Mouse (Mus musculus) heart, postnatal 0 days (tissue): ENCODE results near the gene Macc1. TPM values are rescaled to one million over a fixed set of nuclear protein-coding genes. Genes with fewer than 3 reads are reported as not detected.

ENCODE experiments used
- ATAC-seq: fragments of 200-750 bp; cut with Nextera tagmentation; 2 replicates; pipeline ENCODE4 v1.8.0; 2017; ENCODE audit warnings: low read depth, moderate number of reproducible peaks, moderate library complexity; ENCODE audit not compliant: insufficient read depth
- DNase-seq: peaks from one replicate; pipeline ENCODE4 v3.0.0-alpha.2; 2016; ENCODE audit warnings: low spot score
- H3K27ac ChIP-seq: fragments of 300-500 bp; sonication (generic); 2 replicates; pipeline ENCODE4 v1.5.1; 2014; ENCODE audit warnings: low read depth, mild to moderate bottlenecking
- H3K27me3 ChIP-seq: fragments of 300-500 bp; sonication (generic); 2 replicates; pipeline ENCODE4 v1.6.1; 2014; ENCODE audit warnings: low read length, mixed read lengths; ENCODE audit not compliant: control insufficient read depth, insufficient read depth
- H3K36me3 ChIP-seq: fragments of 300-500 bp; sonication (generic); replicated peaks from 2 replicates; pipeline ENCODE4 v1.6.1; 2014; ENCODE audit warnings: low read length, mixed read lengths; ENCODE audit not compliant: control insufficient read depth, insufficient read depth
- H3K4me1 ChIP-seq: fragments of 300-500 bp; sonication (generic); 2 replicates; pipeline ENCODE4 v1.6.1; 2014; ENCODE audit warnings: antibody characterized with exemption; ENCODE audit not compliant: control insufficient read depth, insufficient read depth
- H3K4me2 ChIP-seq: fragments of 300-500 bp; sonication (generic); 2 replicates; pipeline ENCODE4 v1.6.1; 2014; ENCODE audit warnings: low read depth, mild to moderate bottlenecking, low read length, moderate library complexity
- H3K4me3 ChIP-seq: fragments of 300-500 bp; sonication (generic); 2 replicates; pipeline ENCODE4 v1.5.1; 2014; ENCODE audit warnings: low read depth, low read length
- H3K9ac ChIP-seq: fragments of 300-500 bp; sonication (generic); replicated peaks from 2 replicates; pipeline ENCODE4 v1.6.1; 2014; ENCODE audit warnings: low read depth, low read length, mixed read lengths
- H3K9me3 ChIP-seq: fragments of 300-500 bp; sonication (generic); replicated peaks from 2 replicates; pipeline ENCODE4 v1.6.1; 2016; ENCODE audit warnings: low read length; ENCODE audit not compliant: control insufficient read depth
- CTCF ChIP-seq: IDR thresholded peaks from 2 replicates; pipeline ENCODE4 v1.5.1; 2016; ENCODE audit warnings: antibody characterized with exemption, control low read depth, low read depth
- EP300 ChIP-seq: IDR thresholded peaks from 2 replicates; pipeline ENCODE4 v1.6.1; 2016; ENCODE audit warnings: antibody characterized with exemption, low read depth
- WGBS: fragments of 180-500 bp; shearing (Covaris S2); extraction: QIAGEN DNeasy Blood & Tissue Kit; methylation state at CpG from one replicate; pipeline ENCODE4 v1.1.7; 2014; 5-methylcytosine and 5-hydroxymethylcytosine counted together
- polyA plus RNA-seq: library from polyadenylated mRNA; unstranded; fragments of >200 nt; fragmentation: Nextera tagmentation; extraction: Ambion mirVana; gene quantifications from 2 replicates; pipeline ENCODE4 v1.2.1, GENCODE M21; 2015
- total RNA-seq: library from RNA; depleted of rRNA; stranded (reverse); fragments of >200 nt; gene quantifications from 2 replicates; pipeline ENCODE4 v1.2.3, GENCODE M21; 2014; ENCODE audit warnings: low replicate concordance; rRNA removed

The Macc1 gene
- total and polyA plus RNA-seq, 2 experiments from 2014 or later, result not detected

- WGBS, result 68% methylated on average over 5 of the region's 5 CpGs
- no peak overlapping the region for H3K27ac ChIP-seq
- no peak overlapping the region for H3K4me2 ChIP-seq
- ATAC-seq (no peak), DNase-seq (no peak)
- H3K4me3 ChIP-seq, result no peak overlapping the region
- H3K27me3 ChIP-seq, result no peaks in the 10 kb centered on the region
- H3K36me3 ChIP-seq, result no peaks in the 10 kb centered on the region
- no peak for TF ChIP-seq EP300
- TF ChIP-seq CTCF, result no peak
- no peaks in the 10 kb centered on the region for H3K9me3 ChIP-seq
- no peak overlapping the region for H3K9ac ChIP-seq
- H3K4me1 ChIP-seq, result no peaks in the 10 kb centered on the region
These were observed 170.0 kb downstream of the Macc1 start for GRCm38 (mm10) chr12:119483922-119484631.

- Histone ChIP-seq H3K27me3 (no peaks in the 10 kb centered on the region), H3K27ac (no peak overlapping the region), H3K4me2 (no peak overlapping the region), H3K9me3 (no peaks in the 10 kb centered on the region), H3K9ac (no peak overlapping the region), H3K36me3 (no peaks in the 10 kb centered on the region), H3K4me3 (no peak overlapping the region), H3K4me1 (no peaks in the 10 kb centered on the region)
- DNase-seq (no peak), ATAC-seq (no peak)
- TF ChIP-seq CTCF, result no peak
- TF ChIP-seq EP300, result no peak
These were observed 197.1 kb downstream of the Macc1 start for GRCm38 (mm10) chr12:119511145-119511544.

Other genes with a start within 250 kb of the Macc1 start
- gene Itgb8, start 75.5 kb upstream of the Macc1 start, total RNA-seq, result 4.7 and 6.0 TPM in 2 replicates
- gene Itgb8, start 75.5 kb upstream of the Macc1 start, polyA plus RNA-seq, result 1.2 and 1.3 TPM in 2 replicates